Mouse (Mus musculus) stomach, postnatal 0 days (tissue): ENCODE data around the gene Fnbp1l.

Experiments
- CTCF ChIP-seq: IDR thresholded peaks from 2 replicates; pipeline ENCODE4 v1.5.1; 2016; ENCODE audit warnings: antibody characterized with exemption, low read depth, mild to moderate bottlenecking, moderate library complexity
- EP300 ChIP-seq: optimal IDR thresholded peaks from 2 replicates; pipeline ENCODE3; 2016; ENCODE audit warnings: antibody characterized with exemption

DNA sequence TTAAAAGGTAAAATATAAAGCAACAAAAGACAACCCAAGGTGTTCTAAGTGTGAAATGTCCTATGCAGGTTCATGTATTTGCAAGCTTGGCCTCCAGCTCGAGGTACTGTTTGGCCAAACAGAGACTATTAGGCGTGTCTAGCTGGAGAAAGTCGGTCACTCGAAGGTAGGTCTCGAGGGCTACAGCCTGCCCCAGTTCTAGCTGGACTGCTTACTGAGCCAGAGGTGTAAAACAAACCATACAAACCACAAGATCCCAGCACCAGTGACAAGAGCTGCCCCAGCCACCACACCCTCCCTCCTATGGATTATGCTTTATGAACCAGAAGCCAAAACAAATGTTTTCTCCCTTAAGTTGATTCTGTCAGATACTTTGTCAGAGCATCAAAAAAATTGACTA, 7.8 kb downstream of the Fnbp1l start:
- TF ChIP-seq CTCF = no peak
- no peak for TF ChIP-seq EP300
